Mouse (Mus musculus) liver, embryonic 13.5 days (tissue): ENCODE results near the gene Fam102a. TPM values are rescaled to one million over a fixed set of nuclear protein-coding genes. Genes with fewer than 3 reads are reported as not detected.

ENCODE experiments used
- ATAC-seq: fragments of 200-750 bp; cut with Nextera tagmentation; 2 replicates; pipeline ENCODE4 v1.8.0; 2017; ENCODE audit warnings: low read depth, mild to moderate bottlenecking, moderate number of reproducible peaks, moderate library complexity
- DNase-seq: peaks from one replicate; pipeline ENCODE4 v3.0.0; 2022
- H3K27ac ChIP-seq: fragments of 300-500 bp; sonication (generic); 2 replicates; pipeline ENCODE4 v1.5.1; 2015; ENCODE audit warnings: moderate library complexity, mild to moderate bottlenecking, inconsistent platforms
- H3K27me3 ChIP-seq: fragments of 300-500 bp; sonication (generic); 2 replicates; pipeline ENCODE4 v1.6.1; 2015; ENCODE audit warnings: mild to moderate bottlenecking, inconsistent platforms
- H3K36me3 ChIP-seq: fragments of 300-500 bp; sonication (generic); 2 replicates; pipeline ENCODE4 v1.6.1; 2015; ENCODE audit warnings: mild to moderate bottlenecking, inconsistent platforms
- H3K4me1 ChIP-seq: fragments of 300-500 bp; sonication (generic); replicated peaks from 2 replicates; pipeline ENCODE4 v1.6.1; 2015; ENCODE audit warnings: inconsistent platforms
- H3K4me2 ChIP-seq: fragments of 300-500 bp; sonication (generic); 2 replicates; pipeline ENCODE4 v1.6.1; 2015; ENCODE audit warnings: inconsistent platforms, mild to moderate bottlenecking, moderate library complexity
- H3K4me3 ChIP-seq: fragments of 300-500 bp; sonication (generic); replicated peaks from 2 replicates; pipeline ENCODE4 v1.5.1; 2015; ENCODE audit warnings: mild to moderate bottlenecking, inconsistent platforms
- H3K9ac ChIP-seq: fragments of 300-500 bp; sonication (generic); 2 replicates; pipeline ENCODE4 v1.6.1; 2015; ENCODE audit warnings: mild to moderate bottlenecking, inconsistent platforms
- H3K9me3 ChIP-seq: fragments of 300-500 bp; sonication (generic); replicated peaks from 2 replicates; pipeline ENCODE4 v1.6.1; 2016; ENCODE audit warnings: inconsistent platforms
- WGBS: fragments of 180-500 bp; shearing (Covaris S2); methylation state at CpG from one replicate; pipeline ENCODE4 v1.1.7; 2015; ENCODE audit not compliant: insufficient replicate concordance; 5-methylcytosine and 5-hydroxymethylcytosine counted together
- polyA plus RNA-seq: library from polyadenylated mRNA; unstranded; fragments of >200 nt; fragmentation: Nextera tagmentation; extraction: Ambion mirVana; gene quantifications from 2 replicates; pipeline ENCODE4 v1.2.1, GENCODE M21; 2015

Gene Fam102a
- polyA plus RNA-seq, 1 experiment from 2014 or later, result 1.1 TPM

DNA sequence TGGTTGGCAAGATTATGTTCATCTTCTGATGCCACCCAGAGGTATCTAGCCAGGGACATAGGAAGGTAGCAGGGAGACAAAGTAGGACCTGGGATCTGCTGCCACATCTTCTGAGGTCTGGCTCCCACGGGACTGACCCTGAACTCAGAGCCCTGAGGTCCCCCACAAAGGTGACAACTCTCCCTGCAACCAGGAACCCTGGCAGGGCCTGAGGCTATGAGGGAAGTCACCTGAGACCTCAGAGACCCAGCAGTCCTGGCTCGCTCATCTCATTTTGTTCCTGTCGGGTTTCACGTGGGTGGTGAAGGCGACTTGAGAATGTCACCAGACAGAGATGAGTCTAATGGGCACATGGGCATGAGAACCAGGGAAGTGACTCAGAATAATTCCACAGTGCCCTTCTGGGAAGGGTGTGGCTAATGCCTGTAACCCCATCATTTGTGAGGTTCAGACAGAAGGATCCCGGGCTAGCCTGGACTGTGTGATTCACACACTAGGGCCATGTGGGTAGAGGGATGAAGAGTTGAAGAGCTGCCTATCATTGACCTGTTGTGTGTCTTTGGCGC is 50.1 kb downstream of the Fam102a start:
- Histone ChIP-seq H3K36me3 (peaks cover 6% of the 10 kb centered on the region; the same call in 1 of the 2 replicates), H3K27me3 (peaks cover 10% of the 10 kb centered on the region), H3K9me3 (no peaks in the 10 kb centered on the region), H3K27ac (no peak overlapping the region), H3K4me3 (no peak overlapping the region), H3K9ac (no peak overlapping the region), H3K4me1 (peaks cover 58% of the 10 kb centered on the region), H3K4me2 (no peak overlapping the region)
- DNase-seq (no peak), ATAC-seq (no peak)
- WGBS, result 79% methylated on average over 7 of the region's 7 CpGs

DNA sequence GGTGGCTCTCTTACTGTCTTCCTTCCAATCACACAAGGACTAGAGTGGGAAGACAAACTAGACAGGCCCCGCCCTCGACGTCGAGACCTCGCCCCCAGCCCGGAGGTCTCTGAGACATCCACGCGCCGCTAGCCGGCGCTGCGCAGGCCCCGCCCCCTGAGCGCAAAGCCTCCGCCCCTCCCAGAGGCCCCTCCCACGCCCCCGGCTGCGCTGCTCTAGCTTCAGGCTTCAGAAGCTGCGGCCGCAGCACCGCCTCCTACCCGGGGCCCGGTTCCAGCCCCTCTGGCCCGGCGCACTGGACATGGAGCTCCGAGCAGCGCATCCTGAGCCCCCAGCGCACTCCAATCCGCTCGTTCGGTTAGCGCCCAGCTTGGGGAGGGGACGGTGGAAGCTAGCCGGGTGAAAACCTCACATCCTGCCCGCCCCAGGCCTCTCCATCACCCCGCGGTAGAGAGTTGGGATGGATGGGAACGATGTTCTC is 51.8 kb downstream of the Fam102a start, which contains the start of gene St6galnac4:
Gene St6galnac4 (plus strand): TSS at position 225 of the 481 bp plus-strand sequence.
- peak; percentile 84 for ATAC-seq
- under 1% methylated on average over 38 of the region's 38 CpGs for WGBS
- H3K4me1 ChIP-seq, result peaks cover 53% of the 10 kb centered on the region

DNA sequence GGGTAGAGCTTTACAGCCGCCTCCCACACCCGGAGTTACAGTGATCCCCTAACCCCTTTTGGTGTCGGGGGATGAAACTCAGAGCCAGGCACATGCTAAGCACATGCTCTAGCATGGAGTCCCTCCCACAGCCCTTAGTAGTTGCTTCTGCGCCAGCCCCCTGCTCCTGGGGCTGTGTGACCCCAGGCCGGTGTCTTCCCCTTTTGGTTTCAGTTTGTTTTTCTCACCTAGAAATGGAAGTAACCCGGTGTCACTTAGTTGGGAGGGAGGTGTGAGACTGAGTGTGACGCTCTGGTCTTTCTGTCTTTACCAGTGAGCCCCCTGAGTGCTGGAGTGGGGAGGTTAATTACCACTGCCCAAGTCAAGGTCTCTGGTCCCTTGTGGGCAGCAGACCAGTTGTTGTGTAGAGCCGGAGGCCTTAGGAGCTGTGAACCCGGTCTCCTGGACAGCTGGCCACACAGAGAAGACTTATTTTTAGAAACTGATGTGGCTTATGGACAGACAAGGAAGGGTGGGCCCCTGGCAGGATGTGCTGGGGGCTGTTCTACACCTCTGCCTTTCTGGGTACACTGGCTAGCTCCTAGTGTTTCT is 52.7 kb downstream of the Fam102a start:
- no peak for DNase-seq
- ATAC-seq, result no peak
- Histone ChIP-seq H3K27me3 (0 out of 2 replicates have a peak, but pooled peaks cover 4% of the 10 kb centered on the region), H3K4me3 (peak overlapping the region; percentile 69), H3K4me2 (peak overlapping the region; percentile 89), H3K27ac (peak overlapping the region; percentile 41; the same call in 1 of the 2 replicates), H3K4me1 (peaks cover 50% of the 10 kb centered on the region), H3K9ac (peak overlapping the region; percentile 76), H3K9me3 (no peaks in the 10 kb centered on the region), H3K36me3 (peaks cover 9% of the 10 kb centered on the region; the same call in 1 of the 2 replicates)
- WGBS, result 9% methylated on average over 9 of the region's 9 CpGs

More for the DNA sequence above, 51.8 kb downstream of the Fam102a start, which contains the start of gene St6galnac4:
- H3K27ac ChIP-seq, result peak within 1 kb of the TSS; percentile 41
- H3K4me3 ChIP-seq, result peak within 1 kb of the TSS; percentile 69
- H3K36me3 ChIP-seq, result peaks cover 9% of the 10 kb centered on the region; the same call in 1 of the 2 replicates
- H3K27me3 ChIP-seq, result 0 out of 2 replicates have a peak, but pooled peaks cover 6% of the 10 kb centered on the region
- H3K9me3 ChIP-seq, result no peaks in the 10 kb centered on the region
- DNase-seq, result peak; percentile 85
- peak within 1 kb of the TSS; percentile 89 for H3K4me2 ChIP-seq
- peak within 1 kb of the TSS; percentile 76 for H3K9ac ChIP-seq

DNA sequence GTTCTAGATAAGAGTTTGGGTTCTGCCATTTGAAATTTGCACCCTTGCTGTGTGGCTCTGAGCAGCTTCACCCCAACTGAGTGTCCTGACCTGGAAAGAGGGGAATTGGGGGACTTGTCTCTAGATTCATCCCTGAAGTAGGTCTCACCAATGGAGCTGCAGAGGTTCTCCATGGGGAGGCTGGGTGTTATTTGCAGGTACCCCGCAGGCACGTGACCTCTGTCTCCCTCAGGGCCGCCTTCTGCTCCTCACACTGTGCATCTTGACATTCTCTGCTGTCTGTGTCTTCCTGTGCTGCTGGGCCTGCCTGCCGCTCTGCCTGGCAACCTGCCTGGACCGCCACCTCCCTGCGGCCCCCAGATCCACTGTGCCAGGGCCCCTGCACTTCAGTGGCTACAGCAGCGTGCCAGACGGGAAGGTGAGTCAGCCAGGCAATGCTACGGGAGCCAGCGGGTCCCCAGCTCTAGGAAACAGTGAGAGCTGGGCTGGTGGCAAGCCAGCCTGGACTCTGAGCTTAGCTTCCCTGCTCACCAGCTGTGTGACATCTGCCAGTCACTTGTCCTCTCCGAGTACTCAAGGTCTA is 54.2 kb downstream of the Fam102a start:
- Histone ChIP-seq H3K36me3 (peaks cover 16% of the 10 kb centered on the region), H3K27me3 (no peaks in the 10 kb centered on the region), H3K4me3 (no peak overlapping the region), H3K4me1 (peaks cover 44% of the 10 kb centered on the region), H3K9me3 (no peaks in the 10 kb centered on the region), H3K27ac (0 out of 2 replicates have a peak overlapping the region, but pooled peaks have one; percentile 9), H3K9ac (0 out of 2 replicates have a peak overlapping the region, but pooled peaks have one; percentile 17), H3K4me2 (peak overlapping the region; percentile 89; the same call in 1 of the 2 replicates)
- ATAC-seq, result no peak
- no peak for DNase-seq
- 76% methylated on average over 11 of the region's 11 CpGs for WGBS

DNA sequence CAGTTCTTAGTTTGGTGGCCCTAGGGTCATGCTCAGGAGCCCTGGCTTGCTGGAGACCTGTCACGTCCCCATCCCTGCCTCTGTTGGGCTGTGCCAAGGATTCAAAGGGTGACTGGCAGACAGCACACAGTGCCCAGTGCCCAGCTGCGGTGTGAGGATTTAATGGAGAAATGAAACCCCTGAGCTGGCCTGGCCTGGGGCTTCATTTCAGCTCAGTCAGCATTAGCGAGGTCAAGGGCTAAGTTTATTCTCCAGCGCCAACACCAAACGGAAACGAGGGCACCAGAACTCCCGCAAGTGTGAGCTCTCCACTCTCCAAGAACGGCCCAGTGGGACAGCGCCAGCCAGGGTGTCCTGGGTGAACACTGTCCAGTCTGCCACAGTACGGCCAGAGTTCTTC is 55.1 kb downstream of the Fam102a start:
- H3K36me3 ChIP-seq, result peaks cover 20% of the 10 kb centered on the region
- H3K27ac ChIP-seq, result no peak overlapping the region
- H3K4me2 ChIP-seq, result no peak overlapping the region
- no peaks in the 10 kb centered on the region for H3K9me3 ChIP-seq
- no peaks in the 10 kb centered on the region for H3K27me3 ChIP-seq
- DNase-seq, result no peak
- WGBS, result 80% methylated on average over 10 of the region's 10 CpGs
- no peak overlapping the region for H3K9ac ChIP-seq
- no peak overlapping the region for H3K4me3 ChIP-seq
- H3K4me1 ChIP-seq, result peaks cover 44% of the 10 kb centered on the region
- no peak for ATAC-seq

DNA sequence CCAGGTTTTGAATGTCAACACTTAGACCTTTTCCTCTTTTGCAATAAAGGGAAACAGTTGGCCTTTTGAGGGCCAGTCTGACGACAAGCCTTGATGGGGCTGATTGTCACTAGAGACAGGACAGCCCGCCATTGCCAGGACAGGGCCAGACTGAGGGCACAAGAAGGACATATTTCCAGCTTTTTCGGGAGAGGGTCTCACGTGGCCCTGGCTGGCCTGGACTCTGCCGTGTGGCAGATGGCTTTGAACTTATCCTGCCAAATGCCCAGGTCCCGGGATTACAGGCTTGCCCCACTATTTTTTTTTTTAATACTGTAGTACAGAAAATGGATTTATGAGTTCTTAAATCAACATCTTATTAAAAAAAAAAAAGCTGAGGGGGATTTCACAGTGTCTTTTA is 56.1 kb downstream of the Fam102a start:
- WGBS, result 81% methylated on average over 6 of the region's 6 CpGs

DNA sequence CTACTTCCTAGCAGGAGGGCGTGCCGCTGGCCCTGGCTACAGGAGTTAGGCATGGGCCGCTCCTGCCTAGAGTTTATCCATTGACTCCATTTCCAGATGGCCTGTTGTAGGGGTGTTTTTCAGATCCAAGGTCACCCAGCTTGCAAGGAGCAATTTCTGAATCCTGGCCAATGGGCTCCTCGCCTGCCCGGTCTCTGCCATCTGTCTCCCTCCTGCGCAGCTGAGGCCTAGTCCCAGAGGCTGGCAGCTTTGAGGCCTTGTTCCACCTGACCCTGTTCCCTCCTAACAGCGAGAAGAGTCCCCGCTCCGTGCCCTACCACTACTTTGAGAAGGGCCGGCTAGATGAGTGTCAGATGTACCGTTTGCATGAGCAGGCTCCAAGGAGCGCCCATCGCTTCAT is 61.6 kb downstream of the Fam102a start:
- ATAC-seq, result no peak
- WGBS, result 85% methylated on average over 13 of the region's 13 CpGs

More for the DNA sequence above, 56.1 kb downstream of the Fam102a start:
- DNase-seq, result no peak
- Histone ChIP-seq H3K9ac (no peak overlapping the region), H3K27me3 (no peaks in the 10 kb centered on the region), H3K36me3 (peaks cover 29% of the 10 kb centered on the region), H3K4me2 (no peak overlapping the region), H3K4me1 (peaks cover 43% of the 10 kb centered on the region), H3K4me3 (no peak overlapping the region), H3K27ac (no peak overlapping the region), H3K9me3 (no peaks in the 10 kb centered on the region)
- no peak for ATAC-seq

DNA sequence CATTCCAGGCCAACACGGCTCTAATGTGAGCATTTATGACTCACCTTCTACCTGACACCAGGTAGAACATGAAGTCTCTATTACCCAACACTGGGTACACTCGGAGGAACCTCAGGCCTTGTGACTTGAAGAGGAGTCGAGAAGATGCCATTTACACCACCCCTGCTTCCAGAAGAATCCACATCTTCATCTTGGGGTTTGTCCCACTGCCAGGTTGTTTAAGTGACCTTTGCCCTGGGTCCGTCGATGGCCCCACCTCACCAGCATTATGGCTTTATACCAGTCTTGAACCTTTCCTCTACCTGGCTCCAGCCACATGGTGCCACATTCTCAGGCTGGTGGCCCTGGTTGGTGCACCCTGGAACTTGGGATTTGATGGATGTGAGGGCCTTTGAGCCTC is 62.1 kb downstream of the Fam102a start:
- Histone ChIP-seq H3K4me1 (peaks cover 15% of the 10 kb centered on the region), H3K27ac (no peak overlapping the region), H3K4me2 (no peak overlapping the region), H3K9ac (no peak overlapping the region), H3K36me3 (peaks cover 25% of the 10 kb centered on the region), H3K27me3 (no peaks in the 10 kb centered on the region), H3K4me3 (no peak overlapping the region), H3K9me3 (no peaks in the 10 kb centered on the region)
- ATAC-seq (no peak), DNase-seq (no peak)
- 77% methylated on average over 5 of the region's 5 CpGs for whole genome bisulfite sequencing

More for the DNA sequence above, 61.6 kb downstream of the Fam102a start:
- H3K27ac ChIP-seq, result no peak overlapping the region
- no peaks in the 10 kb centered on the region for H3K27me3 ChIP-seq
- peaks cover 25% of the 10 kb centered on the region for H3K36me3 ChIP-seq
- no peak for DNase-seq
- no peak overlapping the region for H3K4me2 ChIP-seq
- H3K9ac ChIP-seq, result no peak overlapping the region
- no peaks in the 10 kb centered on the region for H3K9me3 ChIP-seq
- no peak overlapping the region for H3K4me3 ChIP-seq
- peaks cover 10% of the 10 kb centered on the region for H3K4me1 ChIP-seq

DNA sequence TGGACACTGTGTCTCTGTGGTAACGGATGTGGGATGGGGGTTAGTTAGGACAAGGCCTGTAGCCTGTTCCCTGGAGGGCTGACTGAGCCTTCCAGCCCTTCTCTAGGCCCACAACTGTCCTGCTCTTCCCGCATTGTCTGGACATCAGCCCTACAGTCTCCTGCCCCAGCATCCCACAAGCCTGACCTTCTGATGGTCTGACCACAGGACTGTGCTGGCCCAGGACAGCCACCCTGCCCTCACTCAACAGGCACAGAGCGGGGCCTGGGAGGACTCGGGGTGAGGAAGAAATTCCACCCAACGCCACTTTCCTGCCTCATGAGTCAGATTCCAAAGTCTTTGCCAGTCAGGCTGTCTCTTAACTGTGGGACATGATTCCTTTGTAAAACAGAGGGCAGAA is 62.6 kb downstream of the Fam102a start:
- ATAC-seq (no peak), DNase-seq (no peak)
- Histone ChIP-seq H3K4me2 (no peak overlapping the region), H3K9ac (no peak overlapping the region), H3K9me3 (no peaks in the 10 kb centered on the region), H3K4me1 (peaks cover 20% of the 10 kb centered on the region), H3K36me3 (peaks cover 25% of the 10 kb centered on the region), H3K27me3 (no peaks in the 10 kb centered on the region), H3K4me3 (no peak overlapping the region), H3K27ac (no peak overlapping the region)
- 80% methylated on average over 5 of the region's 5 CpGs for WGBS

DNA sequence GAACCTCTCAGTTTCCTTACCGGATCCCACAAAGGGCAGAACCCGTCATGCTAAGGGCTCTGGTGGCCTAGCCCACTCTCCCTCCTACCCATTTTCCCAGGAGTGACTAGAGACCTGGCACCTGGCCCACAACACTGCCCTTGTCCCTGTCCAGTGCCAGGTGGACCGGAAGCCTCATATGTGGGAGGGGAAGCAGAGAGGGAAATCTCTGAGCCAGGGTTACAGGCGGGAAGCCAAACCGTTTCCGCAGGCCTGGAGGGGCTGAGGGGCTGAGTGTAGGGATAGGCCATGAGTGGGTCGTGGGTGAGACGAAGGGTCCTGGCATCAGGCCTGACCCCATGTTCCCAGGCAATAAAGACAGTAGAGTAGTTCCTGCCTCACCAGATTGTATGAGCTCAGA is 63.4 kb downstream of the Fam102a start:
- Histone ChIP-seq H3K9ac (no peak overlapping the region), H3K27ac (no peak overlapping the region), H3K36me3 (peaks cover 25% of the 10 kb centered on the region), H3K4me3 (no peak overlapping the region), H3K27me3 (no peaks in the 10 kb centered on the region), H3K4me1 (peaks cover 20% of the 10 kb centered on the region), H3K9me3 (no peaks in the 10 kb centered on the region), H3K4me2 (no peak overlapping the region)
- 78% methylated on average over 8 of the region's 8 CpGs for WGBS
- DNase-seq, result no peak
- ATAC-seq, result no peak

DNA sequence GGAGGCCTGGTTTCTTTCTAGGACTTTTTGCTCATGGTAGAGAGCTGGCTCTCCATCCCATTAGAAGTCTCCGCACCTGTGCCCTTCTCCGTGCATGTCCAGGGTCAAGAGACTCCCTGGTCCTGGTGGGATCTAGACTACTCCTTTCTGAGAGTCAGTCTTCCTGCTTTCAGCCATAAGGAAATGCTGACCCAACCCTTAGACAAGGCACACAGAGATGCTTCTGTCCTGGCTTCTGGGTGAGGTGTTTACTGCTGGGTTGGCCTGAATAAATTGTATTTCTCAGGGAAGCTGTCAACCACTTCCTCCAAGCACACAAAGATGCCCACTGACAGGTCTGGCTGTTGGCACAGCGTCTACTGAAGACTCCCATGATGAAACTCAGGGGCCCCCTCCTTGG is 64.3 kb downstream of the Fam102a start, which contains the start of gene St6galnac6:
Gene St6galnac6 (plus strand): TSS at position 301 of the 400 bp plus-strand sequence.
- Histone ChIP-seq H3K9ac (no peak within 1 kb of the TSS), H3K27ac (peak within 1 kb of the TSS; percentile 7; the same call in 1 of the 2 replicates), H3K4me2 (no peak within 1 kb of the TSS), H3K4me1 (peaks cover 24% of the 10 kb centered on the region), H3K27me3 (no peaks in the 10 kb centered on the region), H3K9me3 (no peaks in the 10 kb centered on the region), H3K4me3 (no peak within 1 kb of the TSS), H3K36me3 (peaks cover 18% of the 10 kb centered on the region; the same call in 1 of the 2 replicates)
- ATAC-seq, result no peak
- no peak for DNase-seq
- 80% methylated on average over 3 of the region's 3 CpGs for WGBS
